Mouse (Mus musculus): Measurements from ENCODE around the gene Gm20458. TPM values are rescaled to one million over a fixed set of nuclear protein-coding genes. Genes with fewer than 3 reads are reported as not detected.

Gene Gm20458
- total RNA-seq (2021) = 1 to 10 TPM; 2.0 to 6.4 TPM
- long read RNA-seq, experiment 1, partial matches to known transcripts = 6 of 19 reads
- long read RNA-seq, experiment 1, other reads (novel, unspliced or antisense) = 12 of 19 reads
- long read RNA-seq, experiment 2, partial matches to known transcripts = 1 of 9 reads
- long read RNA-seq, experiment 2, other reads (novel, unspliced or antisense) = 8 of 9 reads

GRCm38 (mm10) chr2:164460745-164461551 is at the start of gene Gm20458:
Gene Gm20458 (plus strand): TSS chr2:164460967.
- peak; percentile 97 for DNase-seq (ENCODE audit: low spot score in 2 of 2)

- DNase-seq (ENCODE audit: low spot score in 2 of 2) = no peak
These were observed 46.6 kb upstream of the Gm20458 start for GRCm38 (mm10) chr2:164414167-164414566.

- no peak for DNase-seq (ENCODE audit: low spot score in 2 of 2)
These were observed 46.2 kb upstream of the Gm20458 start for GRCm38 (mm10) chr2:164414581-164414980.

- DNase-seq (ENCODE audit: low spot score in 2 of 2) = peak in 1 of 2 experiments; percentile 28
These were observed 43.6 kb upstream of the Gm20458 start for GRCm38 (mm10) chr2:164417198-164417597.

GRCm38 (mm10) chr2:164418308-164418875 is 42.4 kb upstream of the Gm20458 start:
- DNase-seq (ENCODE audit: low spot score in 2 of 2) = no peak

- no peak for DNase-seq (ENCODE audit: low spot score in 2 of 2)
These were observed 41.3 kb upstream of the Gm20458 start for GRCm38 (mm10) chr2:164419489-164419888.

GRCm38 (mm10) chr2:164421306-164421705 is 39.5 kb upstream of the Gm20458 start:
- no peak for DNase-seq (ENCODE audit: low spot score in 2 of 2)

- no peak for DNase-seq (ENCODE audit: low spot score in 2 of 2)
These were observed 38.8 kb upstream of the Gm20458 start for GRCm38 (mm10) chr2:164421979-164422378.

- no peak for DNase-seq (ENCODE audit: low spot score in 2 of 2)
These were observed 37.9 kb upstream of the Gm20458 start for GRCm38 (mm10) chr2:164422675-164423393.

GRCm38 (mm10) chr2:164423464-164423863 is 37.3 kb upstream of the Gm20458 start:
- no peak for DNase-seq (ENCODE audit: low spot score in 2 of 2)

GRCm38 (mm10) chr2:164424406-164424805 is 36.4 kb upstream of the Gm20458 start:
- DNase-seq (ENCODE audit: low spot score in 2 of 2) = no peak

GRCm38 (mm10) chr2:164425401-164425800 is 35.4 kb upstream of the Gm20458 start:
- no peak for DNase-seq (ENCODE audit: low spot score in 2 of 2)

- DNase-seq (ENCODE audit: low spot score in 2 of 2) = peak; percentile 14 to 30
These were observed 34.6 kb upstream of the Gm20458 start for GRCm38 (mm10) chr2:164426121-164426520.

GRCm38 (mm10) chr2:164426952-164427351 is 33.8 kb upstream of the Gm20458 start:
- no peak for DNase-seq (ENCODE audit: low spot score in 2 of 2)

- DNase-seq (ENCODE audit: low spot score in 2 of 2) = no peak
These were observed 32.3 kb upstream of the Gm20458 start for GRCm38 (mm10) chr2:164428451-164428850.

GRCm38 (mm10) chr2:164429881-164430615 is 30.7 kb upstream of the Gm20458 start:
- DNase-seq (ENCODE audit: low spot score in 2 of 2) = no peak

GRCm38 (mm10) chr2:164430697-164431096 is 30.1 kb upstream of the Gm20458 start:
- no peak for DNase-seq (ENCODE audit: low spot score in 2 of 2)

GRCm38 (mm10) chr2:164431676-164432465 is 28.9 kb upstream of the Gm20458 start:
- DNase-seq (ENCODE audit: low spot score in 2 of 2) = no peak

- DNase-seq (ENCODE audit: low spot score in 2 of 2) = no peak
These were observed 28.1 kb upstream of the Gm20458 start for GRCm38 (mm10) chr2:164432541-164433191.

All from left cerebral cortex, adult 18-20 months (tissue).